Mouse (Mus musculus) splenic B cell, adult 2 months (primary cell): ENCODE results near the gene Itpripl2.

Source experiments
- DNase-seq: peaks from one replicate; pipeline ENCODE4 v3.0.0-alpha.2; 2011; ENCODE audit warnings: low read depth, low spot score
- H3K27me3 ChIP-seq: 2 replicates; pipeline ENCODE4 v1.6.1; 2012; ENCODE audit warnings: mild to moderate bottlenecking, low read length, moderate library complexity, mixed read lengths; ENCODE audit not compliant: control insufficient read depth, poor library complexity, insufficient read depth, severe bottlenecking
- H3K36me3 ChIP-seq: 2 replicates; pipeline ENCODE4 v1.6.1; 2012; ENCODE audit warnings: mild to moderate bottlenecking, low read length, moderate library complexity, mixed read lengths; ENCODE audit not compliant: control insufficient read depth, poor library complexity, insufficient read depth, severe bottlenecking

Gene Itpripl2

DNA sequence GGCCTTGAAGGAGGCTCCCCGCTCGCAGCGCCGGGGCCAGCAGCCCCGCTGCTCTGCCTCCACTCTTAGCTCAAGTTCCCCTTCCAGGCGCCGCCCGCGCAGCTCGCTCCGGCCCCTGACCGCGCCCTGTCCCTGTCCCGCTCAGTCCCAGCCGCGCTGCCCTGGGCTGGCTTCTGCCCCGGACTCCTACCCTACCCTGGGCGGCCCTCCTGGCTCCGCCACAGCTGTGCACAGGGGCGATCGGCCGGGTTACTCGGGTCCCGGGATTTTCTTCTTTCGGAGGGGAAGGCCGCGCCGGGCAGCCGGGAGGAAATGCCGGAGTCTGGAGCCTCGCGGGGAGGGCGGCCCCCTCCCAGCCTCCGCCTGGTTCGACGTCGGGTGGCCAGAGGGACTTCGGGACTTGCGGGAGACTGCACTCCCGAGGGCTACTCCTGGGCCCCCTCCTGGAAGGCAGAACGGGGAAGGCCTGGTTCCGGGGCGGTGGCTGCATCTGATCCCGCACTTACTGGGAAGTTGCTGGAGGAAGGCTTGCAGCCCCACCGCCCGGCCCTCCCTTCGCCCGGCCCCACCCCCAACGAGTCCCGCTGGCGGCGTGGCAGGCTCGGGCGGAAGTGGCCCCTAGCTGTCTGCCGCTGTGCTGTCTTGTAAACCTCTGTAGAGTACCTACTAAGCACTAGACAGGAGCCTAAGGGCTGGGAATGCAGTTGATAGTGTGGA is at the start of gene Itpripl2:
Gene Itpripl2, minus strand, starts transcription at position 545 of the 717 bp plus-strand sequence.
- peak; percentile 35 for DNase-seq
- H3K27me3 ChIP-seq = no peaks in the 10 kb centered on the region; the same call in 1 of the 2 replicates
- H3K36me3 ChIP-seq = no peaks in the 10 kb centered on the region

GRCm38 (mm10) chr7:118535076-118535475 is 43.3 kb upstream of the Itpripl2 start:
- no peak for DNase-seq
- Histone ChIP-seq H3K27me3 (no peaks in the 10 kb centered on the region), H3K36me3 (no peaks in the 10 kb centered on the region)

DNA sequence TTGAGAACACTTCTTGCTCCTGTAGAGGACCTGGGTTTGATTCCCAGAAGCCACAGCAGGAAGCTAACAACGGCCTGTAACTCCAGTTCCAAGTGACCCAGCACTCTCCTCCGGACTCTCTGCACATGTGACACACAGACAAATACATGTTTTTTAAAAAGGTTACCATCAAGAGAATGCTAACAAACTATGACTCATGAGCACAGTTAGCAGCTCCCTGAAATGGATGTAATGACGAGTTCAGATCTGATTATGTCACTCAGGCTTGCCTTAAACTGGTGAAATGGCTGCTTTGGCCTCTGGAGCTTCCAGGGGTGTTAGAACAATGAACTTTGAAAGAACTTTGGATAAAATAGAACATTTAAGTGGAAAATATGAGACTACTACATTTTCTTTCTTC is 42.6 kb upstream of the Itpripl2 start:
- H3K27me3 ChIP-seq = no peaks in the 10 kb centered on the region
- H3K36me3 ChIP-seq = no peaks in the 10 kb centered on the region
- no peak for DNase-seq

DNA sequence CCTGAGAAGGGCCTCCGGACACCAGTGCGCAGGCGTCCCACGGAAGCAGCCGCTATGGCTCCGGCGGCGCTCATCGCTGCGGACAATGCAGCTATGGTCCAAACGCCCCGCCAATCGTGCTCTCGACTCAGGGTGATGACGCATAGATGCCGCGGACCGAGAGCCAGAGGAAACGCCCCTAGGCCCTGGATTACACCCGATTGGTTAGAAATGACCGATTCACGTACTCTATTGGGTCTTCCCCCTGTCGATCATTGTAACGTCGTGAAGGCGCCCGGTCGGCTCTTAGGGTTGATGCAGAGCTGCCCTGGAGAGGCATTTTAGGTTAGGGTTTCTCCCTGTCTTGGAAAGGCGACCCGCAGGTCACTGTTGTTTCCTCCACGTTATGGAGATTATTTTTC is 41.4 kb upstream of the Itpripl2 start, which contains the start of gene Coq7:
Gene Coq7, minus strand, starts transcription at position 179 of the 401 bp plus-strand sequence.
- DNase-seq = peak; percentile 99
- H3K27me3 ChIP-seq = no peaks in the 10 kb centered on the region
- H3K36me3 ChIP-seq = no peaks in the 10 kb centered on the region

GRCm38 (mm10) chr7:118532519-118533177 is 40.9 kb upstream of the Itpripl2 start:
- DNase-seq = peak; percentile 98
- H3K27me3 ChIP-seq = no peaks in the 10 kb centered on the region
- H3K36me3 ChIP-seq = no peaks in the 10 kb centered on the region

DNA sequence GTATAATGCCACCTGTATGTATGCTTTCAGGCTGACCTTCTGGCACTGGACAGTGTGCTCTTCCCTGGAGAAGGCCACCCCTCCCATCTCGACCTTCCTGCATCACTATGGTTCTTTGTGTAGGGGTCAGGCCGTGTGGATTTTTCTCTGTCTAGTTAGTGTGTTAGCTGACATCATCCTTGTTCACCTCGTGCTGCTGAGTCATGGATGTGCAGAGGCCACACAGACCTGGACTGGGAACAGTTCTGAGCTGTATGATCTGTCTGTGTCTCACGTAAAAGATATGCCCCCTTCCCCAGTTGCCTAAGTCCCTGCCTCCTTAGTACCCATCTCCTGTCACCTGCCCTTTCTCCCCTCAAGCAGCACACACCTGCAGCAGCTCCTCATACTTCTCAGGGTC is 35.2 kb upstream of the Itpripl2 start:
- Histone ChIP-seq H3K36me3 (no peaks in the 10 kb centered on the region), H3K27me3 (no peaks in the 10 kb centered on the region)
- no peak for DNase-seq

GRCm38 (mm10) chr7:118522077-118522476 is 30.3 kb upstream of the Itpripl2 start:
- no peak for DNase-seq
- Histone ChIP-seq H3K36me3 (no peaks in the 10 kb centered on the region), H3K27me3 (no peaks in the 10 kb centered on the region)

GRCm38 (mm10) chr7:118519661-118520060 is 27.9 kb upstream of the Itpripl2 start:
- DNase-seq = no peak
- Histone ChIP-seq H3K27me3 (no peaks in the 10 kb centered on the region), H3K36me3 (no peaks in the 10 kb centered on the region)

DNA sequence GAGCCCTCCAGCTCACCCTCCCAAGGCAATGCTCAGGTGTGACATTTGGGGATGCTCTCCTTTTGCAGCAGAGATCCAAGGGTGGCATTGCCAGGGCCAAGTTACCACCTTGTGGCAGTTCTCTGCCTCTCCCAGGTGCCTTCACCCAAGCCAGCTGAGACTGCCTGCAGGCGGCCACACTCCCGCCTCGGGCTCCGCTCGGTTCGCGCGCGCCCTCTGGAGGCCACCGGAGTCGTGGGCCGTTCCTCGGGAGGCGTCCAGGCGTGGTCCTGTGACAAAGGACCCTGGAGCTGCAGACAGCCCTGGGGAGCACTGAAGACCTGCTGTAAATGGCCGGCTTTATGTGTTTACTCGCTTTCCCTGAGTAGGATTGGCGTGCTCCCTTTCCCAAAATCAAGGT is 26.9 kb upstream of the Itpripl2 start:
- no peaks in the 10 kb centered on the region for H3K36me3 ChIP-seq
- DNase-seq = peak; percentile 81
- no peaks in the 10 kb centered on the region for H3K27me3 ChIP-seq

GRCm38 (mm10) chr7:118517819-118518218 is 26.0 kb upstream of the Itpripl2 start:
- DNase-seq = peak; percentile 31
- Histone ChIP-seq H3K27me3 (no peaks in the 10 kb centered on the region), H3K36me3 (no peaks in the 10 kb centered on the region)

- H3K36me3 ChIP-seq = no peaks in the 10 kb centered on the region
- no peaks in the 10 kb centered on the region for H3K27me3 ChIP-seq
- no peak for DNase-seq
These were observed 16.8 kb upstream of the Itpripl2 start for GRCm38 (mm10) chr7:118508556-118508955.

DNA sequence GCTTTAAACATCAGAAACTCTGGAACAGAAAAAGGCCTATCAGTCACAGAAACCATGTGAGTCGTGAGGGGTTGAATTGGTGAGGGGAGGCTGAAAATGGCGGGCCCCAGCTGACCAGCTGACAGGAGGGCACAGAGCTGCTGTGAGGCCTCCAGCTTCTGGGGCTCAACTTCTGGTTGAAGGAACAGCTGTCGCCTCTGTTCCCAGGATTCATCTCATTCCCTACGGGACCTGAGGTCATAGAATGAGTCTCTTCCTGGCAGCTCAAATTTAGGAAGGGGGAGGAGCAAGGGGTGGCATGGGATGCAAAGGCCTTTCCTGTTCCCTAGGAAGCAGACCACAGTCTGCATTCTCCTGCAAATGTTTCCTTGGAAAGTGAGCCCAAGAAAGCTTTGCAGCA is 12.1 kb upstream of the Itpripl2 start:
- DNase-seq = no peak
- Histone ChIP-seq H3K27me3 (no peaks in the 10 kb centered on the region), H3K36me3 (no peaks in the 10 kb centered on the region)

GRCm38 (mm10) chr7:118502333-118502732 is 10.6 kb upstream of the Itpripl2 start:
- Histone ChIP-seq H3K36me3 (no peaks in the 10 kb centered on the region), H3K27me3 (no peaks in the 10 kb centered on the region)
- DNase-seq = no peak

GRCm38 (mm10) chr7:118499784-118500435 is 8.1 kb upstream of the Itpripl2 start:
- Histone ChIP-seq H3K27me3 (no peaks in the 10 kb centered on the region), H3K36me3 (no peaks in the 10 kb centered on the region)
- no peak for DNase-seq
